Mouse (Mus musculus): Measurements from ENCODE around the gene Adk.

DNA sequence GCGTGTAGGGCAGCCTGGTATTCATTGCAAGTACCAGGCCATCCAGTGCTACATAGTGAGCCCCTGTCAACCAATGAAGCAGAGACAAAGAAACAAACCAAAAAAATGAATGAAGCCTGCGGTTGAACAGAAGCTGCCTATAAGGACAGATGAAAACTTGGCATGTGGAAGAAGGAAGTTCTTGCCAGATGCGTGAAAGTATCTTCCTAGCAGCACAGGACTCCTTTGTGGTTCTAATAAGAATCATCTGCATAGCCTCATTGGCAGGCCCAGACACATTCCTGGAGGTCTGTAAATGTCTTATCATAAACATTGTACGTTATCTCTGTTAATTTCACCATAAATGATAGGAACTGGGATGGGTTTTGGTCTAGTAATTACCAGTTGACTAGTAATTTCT is 154.1 kb downstream of the Adk start:
- TF ChIP-seq CTCF (IDR thresholded peaks at IDR 0.05; ENCODE audit: low read depth, low read length), result no peak
- no peak for TF ChIP-seq POLR2A (IDR thresholded peaks at IDR 0.05; ENCODE audit: borderline replicate concordance, low read depth, low read length)

All from bone marrow macrophage, adult 2 months (primary cell).